Mouse (Mus musculus) small intestine, adult 2 months (tissue): ENCODE data around the gene Slc25a33.
A peak's percentile ranks its signal among the peaks of the same experiment; 100 is the strongest.

Experiments
- CTCF ChIP-seq: fragments of 200-500 bp; IDR thresholded peaks from 2 replicates; pipeline ENCODE4 v1.5.1; 2012; ENCODE audit warnings: low read depth, mild to moderate bottlenecking, control low read depth, inconsistent platforms, low read length, moderate library complexity, mixed read lengths; ENCODE audit not compliant: insufficient replicate concordance, insufficient read length; ENCODE audit errors: extremely low read depth
- POLR2A ChIP-seq: fragments of 200-500 bp; IDR thresholded peaks from 2 replicates; pipeline ENCODE4 v1.6.1; 2012; ENCODE audit warnings: low read depth, mild to moderate bottlenecking, control low read depth, inconsistent platforms, low read length, moderate library complexity

GRCm38 (mm10) chr4:149698197-149698821 is 75.8 kb downstream of the Slc25a33 start:
- TF ChIP-seq POLR2A (0 out of 2 replicates have a peak, but pooled peaks have one; percentile 3), CTCF (peak; percentile 57)
